Mouse (Mus musculus) T-cell, adult 2 months (primary cell): ENCODE results near the gene Ppp1r12a.
"Not testable (repeated sequence)": the region's sequence is repeated elsewhere in the genome, so short reads cannot be mapped to it uniquely, and the experiment has no call there.

Experiments
- DNase-seq: peaks from one replicate; pipeline ENCODE4 v3.0.0; 2022; ENCODE audit warnings: low spot score

Ppp1r12a gene

GRCm38 (mm10) chr10:108202126-108202525 lies 40.1 kb downstream of the Ppp1r12a start:
- DNase-seq = no peak

GRCm38 (mm10) chr10:108203440-108203839 lies 41.4 kb downstream of the Ppp1r12a start:
- DNase-seq = no peak

- no peak for DNase-seq
Measured at GRCm38 (mm10) chr10:108209396-108209795, 47.4 kb downstream of the Ppp1r12a start.

GRCm38 (mm10) chr10:108224413-108224812 lies 62.4 kb downstream of the Ppp1r12a start:
- DNase-seq = no peak

- no peak for DNase-seq
Measured at GRCm38 (mm10) chr10:108237049-108237448, 75.1 kb downstream of the Ppp1r12a start.

GRCm38 (mm10) chr10:108239061-108239460 lies 77.1 kb downstream of the Ppp1r12a start:
- no peak for DNase-seq

- no peak for DNase-seq
Measured at GRCm38 (mm10) chr10:108250710-108251109, 88.7 kb downstream of the Ppp1r12a start.

GRCm38 (mm10) chr10:108251181-108251580 lies 89.2 kb downstream of the Ppp1r12a start:
- DNase-seq = no peak

GRCm38 (mm10) chr10:108255812-108256376 lies 93.9 kb downstream of the Ppp1r12a start:
- DNase-seq = no peak

GRCm38 (mm10) chr10:108260931-108261330 lies 98.9 kb downstream of the Ppp1r12a start:
- DNase-seq = no peak

GRCm38 (mm10) chr10:108264641-108265040 lies 102.6 kb downstream of the Ppp1r12a start:
- DNase-seq = no peak

GRCm38 (mm10) chr10:108271201-108271600 lies 109.2 kb downstream of the Ppp1r12a start:
- DNase-seq = no peak

GRCm38 (mm10) chr10:108276678-108277077 lies 114.7 kb downstream of the Ppp1r12a start:
- DNase-seq = no peak

GRCm38 (mm10) chr10:108277198-108277597 lies 115.2 kb downstream of the Ppp1r12a start:
- no peak for DNase-seq

- DNase-seq = not testable (repeated sequence)
Measured at GRCm38 (mm10) chr10:108281099-108281498, 119.1 kb downstream of the Ppp1r12a start.

GRCm38 (mm10) chr10:108282351-108282750 lies 120.4 kb downstream of the Ppp1r12a start:
- no peak for DNase-seq

- no peak for DNase-seq
Measured at GRCm38 (mm10) chr10:108283418-108283817, 121.4 kb downstream of the Ppp1r12a start.

GRCm38 (mm10) chr10:108283837-108284236 lies 121.8 kb downstream of the Ppp1r12a start:
- DNase-seq = no peak

- DNase-seq = no peak
Measured at GRCm38 (mm10) chr10:108284445-108284844, 122.5 kb downstream of the Ppp1r12a start.

- DNase-seq = no peak
Measured at GRCm38 (mm10) chr10:108284977-108285376, 123.0 kb downstream of the Ppp1r12a start.

GRCm38 (mm10) chr10:108286658-108287437 lies 124.9 kb downstream of the Ppp1r12a start:
- no peak for DNase-seq

GRCm38 (mm10) chr10:108287438-108287801 lies 125.4 kb downstream of the Ppp1r12a start:
- DNase-seq = no peak

- no peak for DNase-seq
Measured at GRCm38 (mm10) chr10:108290046-108290445, 128.1 kb downstream of the Ppp1r12a start.
